Mouse (Mus musculus) CD8-positive naive resting alpha-beta T cell, adult 2 months (primary cell): Measurements from ENCODE around the gene Cflar.
A peak's percentile ranks its signal among the peaks of the same experiment; 100 is the strongest.

Source experiments
- DNase-seq, 2 experiments: peaks; one replicate each; pipeline ENCODE4 v3.0.0; 2022; ENCODE audit warnings: low read depth in 2 of 2, low spot score in 2 of 2

Cflar gene

GRCm38 (mm10) chr1:58712076-58713061 is 1.1 kb downstream of the Cflar start:
- DNase-seq = peak; percentile 37 to 64

GRCm38 (mm10) chr1:58713081-58713892 is 2.0 kb downstream of the Cflar start:
- DNase-seq = peak in 1 of 2 experiments; percentile 34

GRCm38 (mm10) chr1:58713893-58714231 is 2.6 kb downstream of the Cflar start:
- DNase-seq = no peak

- DNase-seq = no peak
Observed at GRCm38 (mm10) chr1:58714361-58714760, 3.1 kb downstream of the Cflar start.

- DNase-seq = no peak
Observed at GRCm38 (mm10) chr1:58715536-58715935, 4.2 kb downstream of the Cflar start.

- no peak for DNase-seq
Observed at GRCm38 (mm10) chr1:58716162-58716882, 5.0 kb downstream of the Cflar start.

GRCm38 (mm10) chr1:58716883-58717220 is 5.5 kb downstream of the Cflar start:
- no peak for DNase-seq

- DNase-seq = no peak
Observed at GRCm38 (mm10) chr1:58717589-58718270, 6.4 kb downstream of the Cflar start.

- no peak for DNase-seq
Observed at GRCm38 (mm10) chr1:58719356-58719945, 8.1 kb downstream of the Cflar start.

- no peak for DNase-seq
Observed at GRCm38 (mm10) chr1:58720090-58720489, 8.8 kb downstream of the Cflar start.

- DNase-seq = peak; percentile 41 to 63
Observed at GRCm38 (mm10) chr1:58720988-58721387, 9.7 kb downstream of the Cflar start.

- no peak for DNase-seq
Observed at GRCm38 (mm10) chr1:58722115-58722938, 11.0 kb downstream of the Cflar start.

GRCm38 (mm10) chr1:58723062-58723808 is 11.9 kb downstream of the Cflar start:
- no peak for DNase-seq

- no peak for DNase-seq
Observed at GRCm38 (mm10) chr1:58723809-58724405, 12.6 kb downstream of the Cflar start.

- no peak for DNase-seq
Observed at GRCm38 (mm10) chr1:58724533-58724932, 13.2 kb downstream of the Cflar start.

GRCm38 (mm10) chr1:58725095-58725494 is 13.8 kb downstream of the Cflar start:
- DNase-seq = no peak

- DNase-seq = no peak
Observed at GRCm38 (mm10) chr1:58725767-58726166, 14.5 kb downstream of the Cflar start.

- no peak for DNase-seq
Observed at GRCm38 (mm10) chr1:58727019-58727746, 15.9 kb downstream of the Cflar start.
